Mouse (Mus musculus) left cerebral cortex, postnatal 10 days (tissue): Measurements from ENCODE around the gene Adssl1. TPM values are rescaled to one million over a fixed set of nuclear protein-coding genes. Genes with fewer than 3 reads are reported as not detected.

Experiments used
- DNase-seq, 2 experiments: peaks; one replicate each; pipeline ENCODE4 v3.0.0; 2021 to 2022; ENCODE audit warnings: low spot score in 2 of 2, mixed read lengths in 1 of 2; ENCODE audit errors: extremely low spot score in 1 of 2
- intact Hi-C: fragments of 180-260 bp; cut with DNase I; formaldehyde crosslinking; loops from one replicate; pipeline ENCODE4 v1.15.1; 2025
- total RNA-seq, 2 experiments: library from RNA; stranded (reverse); gene quantifications; 2 replicates each; pipeline ENCODE4 v1.2.3; 2021

Adssl1 gene
- total RNA-seq: 1 to 10 TPM; 2.8 to 3.9 TPM

DNA sequence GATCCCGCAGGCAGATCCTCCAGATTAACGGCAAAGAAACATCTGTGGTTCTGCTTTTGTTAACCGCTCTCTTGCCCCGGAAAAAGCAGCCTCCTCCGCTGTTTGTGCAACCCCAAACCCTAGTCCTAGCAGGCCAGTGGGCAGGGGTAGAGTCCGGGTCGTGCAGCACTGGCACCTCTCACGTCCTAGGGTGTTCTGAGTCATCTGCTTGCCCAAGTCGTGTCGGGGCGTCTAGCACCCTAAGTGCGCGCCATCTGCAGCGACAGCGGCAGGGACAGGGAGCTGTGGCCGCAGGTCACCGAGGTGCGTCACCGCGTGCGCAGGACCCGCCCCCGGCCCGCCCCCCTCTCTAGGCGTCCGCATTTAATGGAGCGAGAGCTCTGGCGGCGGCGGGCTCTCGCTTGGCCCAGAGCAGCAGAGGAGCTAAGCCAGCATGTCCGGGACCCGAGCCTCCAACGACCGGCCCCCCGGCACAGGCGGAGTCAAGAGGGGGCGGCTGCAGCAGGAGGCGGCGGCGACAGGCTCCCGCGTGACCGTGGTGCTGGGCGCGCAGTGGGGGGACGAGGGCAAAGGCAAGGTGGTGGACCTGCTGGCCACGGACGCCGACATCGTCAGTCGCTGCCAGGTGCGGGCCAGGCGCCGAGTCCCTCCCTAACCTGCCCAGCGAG is at the start of gene Adssl1:
Gene Adssl1 (plus strand): TSS at position 360 of the 668 bp plus-strand sequence.
- intact Hi-C loops: loop anchor here (5.0 kb wide), 1 partner anchor 68 kb away; no protein-coding TSS in a partner anchor
- DNase-seq: peak in 1 of 2 experiments; percentile 72

DNA sequence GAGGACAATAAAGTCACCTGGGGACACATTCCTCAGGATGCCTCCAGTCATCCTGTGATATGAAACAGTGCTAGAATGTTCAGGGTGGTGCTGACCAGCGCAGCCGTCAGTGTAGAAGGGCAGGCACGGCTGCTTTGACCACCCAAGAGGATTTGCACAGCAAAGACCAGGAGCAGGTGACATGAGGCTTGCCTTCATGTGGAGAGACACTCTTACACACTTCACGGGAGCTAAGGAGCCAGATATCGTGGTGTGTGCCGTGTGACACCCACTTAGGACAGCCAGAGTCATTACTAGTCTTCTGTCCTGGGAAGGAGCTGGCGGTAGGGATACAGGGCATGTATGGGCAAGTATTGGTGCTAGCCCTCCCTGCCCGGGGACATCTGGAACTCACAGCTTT is 49.7 kb upstream of the Adssl1 start:
- intact Hi-C loops: no loop called here

DNA sequence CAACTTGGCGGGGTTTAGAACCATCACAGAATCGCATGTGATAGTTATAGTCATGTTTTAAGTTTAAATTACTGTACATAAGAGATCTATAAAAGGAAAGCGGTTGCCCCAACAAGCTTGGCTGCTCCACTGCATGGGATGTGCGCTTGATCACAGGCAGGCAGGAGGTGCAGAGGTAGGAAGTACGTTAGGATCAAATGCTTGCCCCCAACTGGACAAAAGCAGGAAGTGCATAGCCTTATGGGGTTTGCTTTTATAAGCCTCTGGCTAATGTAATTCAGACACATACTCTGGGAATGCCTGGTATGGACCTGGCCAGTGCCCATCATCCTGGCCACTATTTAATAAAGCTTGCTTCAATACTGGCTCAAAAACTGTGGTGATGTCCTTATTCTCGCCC is 48.8 kb upstream of the Adssl1 start:
- no peak for DNase-seq
- intact Hi-C loops: no loop called here

More for the DNA sequence above, 49.7 kb upstream of the Adssl1 start:
- no peak for DNase-seq

DNA sequence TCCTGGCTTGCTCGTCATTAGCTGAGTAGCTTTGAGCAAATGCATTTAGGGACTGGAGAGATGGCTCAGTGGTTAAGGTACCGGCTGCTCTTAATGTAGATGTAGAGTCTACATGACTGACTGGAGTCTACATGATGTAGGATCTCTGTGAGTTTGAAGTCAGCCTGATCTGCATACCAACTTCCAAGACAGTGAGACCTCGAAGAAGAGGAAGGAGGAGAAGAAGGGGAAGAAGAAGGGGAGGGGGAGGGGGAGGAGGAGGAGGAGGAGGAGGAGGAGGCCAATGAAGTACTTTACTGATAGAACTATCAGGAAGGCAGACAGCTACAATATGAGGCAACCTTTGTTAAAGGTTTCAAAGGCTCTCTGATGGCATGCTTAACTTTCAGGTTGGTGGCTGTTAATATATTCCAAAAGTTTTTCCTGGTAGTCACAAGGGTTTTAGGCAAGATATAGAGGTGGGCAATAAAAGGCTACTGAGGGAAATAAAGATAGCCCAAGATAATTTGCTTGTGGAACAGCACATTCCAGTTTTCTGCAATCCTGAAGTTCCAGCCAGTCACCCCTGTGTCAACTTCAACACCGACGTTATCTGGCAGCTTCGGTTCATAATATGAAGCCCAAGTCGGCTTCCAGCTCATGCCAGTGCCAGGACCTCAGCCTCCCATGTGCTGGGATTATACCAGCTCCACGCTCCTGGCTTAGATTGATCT is 44.4 kb upstream of the Adssl1 start:
- DNase-seq: peak in 1 of 2 experiments; percentile 9
- intact Hi-C loops: no loop called here

DNA sequence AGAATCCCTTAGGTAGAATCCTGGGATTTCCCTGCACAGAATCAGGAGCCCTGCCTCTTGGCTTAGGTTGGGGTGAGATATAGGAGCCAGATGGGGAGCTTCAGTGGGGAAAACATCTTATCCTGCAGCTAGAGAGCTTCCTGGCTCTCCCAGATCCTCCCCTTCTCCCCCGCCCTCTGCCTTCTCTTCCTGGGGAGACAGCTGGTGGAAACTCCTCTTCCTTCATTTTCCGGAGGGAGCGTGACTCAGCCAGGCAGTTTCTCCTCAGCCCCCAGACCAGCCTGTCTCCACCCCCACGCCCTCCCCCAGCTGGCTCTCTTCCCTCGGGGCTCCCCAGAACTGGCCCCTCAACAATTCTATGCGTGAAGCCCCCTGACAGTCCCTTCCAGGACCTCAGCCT is 43.5 kb upstream of the Adssl1 start:
- DNase-seq: peak in 1 of 2 experiments; percentile 69
- intact Hi-C loops: no loop called here

DNA sequence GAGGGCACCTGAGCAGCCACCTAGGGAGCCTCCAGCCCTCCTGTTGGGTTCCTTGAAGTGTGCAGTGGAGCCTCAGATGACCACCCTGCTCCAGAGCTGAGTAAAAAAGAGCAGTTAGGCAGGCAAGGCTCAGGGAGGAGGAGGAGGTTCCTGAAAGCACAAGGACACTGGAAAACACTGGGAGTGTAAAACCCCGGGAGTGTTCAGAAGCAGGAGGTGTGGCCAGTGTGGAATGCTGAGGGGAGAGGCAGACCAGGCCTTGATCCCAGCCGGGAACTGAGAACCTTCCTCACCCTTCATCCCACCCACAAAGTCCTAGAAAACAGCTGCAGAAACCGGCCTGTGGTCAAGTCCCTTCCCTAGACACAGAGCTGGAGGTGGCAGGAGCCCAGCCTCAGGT is 43.1 kb upstream of the Adssl1 start:
- intact Hi-C loops: no loop called here
- DNase-seq: peak in 1 of 2 experiments; percentile 39

DNA sequence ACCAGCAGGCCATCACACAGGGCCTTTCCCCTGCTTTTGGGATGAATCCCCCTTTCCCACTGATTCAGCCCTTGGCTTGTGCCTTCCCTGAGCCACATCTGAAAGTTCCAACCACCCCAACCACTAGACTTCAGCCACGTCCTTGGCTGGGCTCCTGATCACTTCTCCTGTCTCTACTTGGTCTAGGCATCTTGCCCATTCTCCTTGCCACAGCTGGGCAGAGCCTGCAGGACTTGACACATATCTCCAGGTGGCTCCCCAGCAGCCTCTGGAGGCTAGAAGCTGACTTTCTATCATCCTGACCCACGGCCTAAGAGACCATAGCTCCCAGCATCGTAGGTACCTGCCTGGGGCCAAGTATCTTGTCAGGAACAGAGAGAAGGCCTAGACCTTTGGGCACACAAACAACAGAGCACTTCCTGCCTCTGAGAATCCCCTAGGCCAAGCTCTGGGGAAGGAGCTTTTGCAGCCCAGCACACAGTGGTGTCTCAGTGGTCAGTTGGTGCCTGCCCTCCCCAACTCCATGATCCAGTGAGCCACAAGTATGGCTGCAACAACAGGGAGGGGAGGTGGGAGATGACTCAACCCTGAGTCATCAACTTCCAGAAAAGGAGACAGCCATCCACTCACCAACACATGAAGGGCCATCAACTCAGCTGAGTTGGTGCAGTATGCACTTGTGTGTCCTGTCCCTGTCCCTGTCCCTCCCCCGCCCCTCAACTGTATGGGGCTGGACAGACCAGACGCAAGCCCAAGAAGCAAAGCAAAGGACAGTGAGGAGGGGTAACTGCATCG is 41.4 kb upstream of the Adssl1 start:
- DNase-seq: peak in 1 of 2 experiments; percentile 19

DNA sequence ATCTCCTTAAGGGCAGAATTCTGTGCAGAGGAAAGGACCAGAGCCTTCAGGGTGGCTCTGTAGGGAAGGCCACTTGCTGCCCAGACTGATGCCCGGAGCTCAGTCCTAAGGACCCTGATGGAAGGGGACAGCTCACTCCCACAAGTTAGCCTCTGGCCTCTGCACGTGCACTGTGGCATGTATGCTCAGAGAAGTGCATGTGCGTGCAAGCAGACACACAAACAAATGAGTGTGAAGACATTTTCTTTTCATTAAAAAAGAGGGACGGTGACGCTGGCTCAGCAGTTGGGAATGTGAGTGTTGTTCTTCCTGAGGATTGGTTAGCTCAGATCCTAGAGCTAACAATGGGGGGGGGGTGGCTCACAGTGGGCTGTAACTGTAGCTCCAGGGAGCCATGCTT is 40.4 kb upstream of the Adssl1 start:
- intact Hi-C loops: no loop called here
- peak in 1 of 2 experiments; percentile 8 for DNase-seq

More for the DNA sequence above, 41.4 kb upstream of the Adssl1 start:
- intact Hi-C loops: no loop called here

DNA sequence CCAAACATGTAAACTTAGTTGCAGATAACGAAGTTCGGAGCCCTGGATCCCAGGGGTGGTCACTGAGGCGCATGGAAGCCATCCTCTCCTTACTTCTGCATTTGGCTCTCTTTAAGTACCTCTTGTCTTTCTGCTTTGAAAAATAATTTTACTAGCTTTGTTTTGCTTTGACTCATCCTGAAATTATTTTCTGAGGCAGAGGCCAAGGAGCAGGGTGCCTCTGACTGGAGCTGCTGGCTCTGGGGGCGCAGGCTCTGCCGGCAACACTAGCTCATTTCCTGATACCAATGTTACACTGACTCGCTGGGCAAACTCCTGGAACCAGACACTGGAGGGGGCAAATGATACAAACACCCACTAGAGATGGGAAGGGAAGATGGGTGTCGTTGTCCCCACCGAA is 39.9 kb upstream of the Adssl1 start:
- intact Hi-C loops: no loop called here
- no peak for DNase-seq

DNA sequence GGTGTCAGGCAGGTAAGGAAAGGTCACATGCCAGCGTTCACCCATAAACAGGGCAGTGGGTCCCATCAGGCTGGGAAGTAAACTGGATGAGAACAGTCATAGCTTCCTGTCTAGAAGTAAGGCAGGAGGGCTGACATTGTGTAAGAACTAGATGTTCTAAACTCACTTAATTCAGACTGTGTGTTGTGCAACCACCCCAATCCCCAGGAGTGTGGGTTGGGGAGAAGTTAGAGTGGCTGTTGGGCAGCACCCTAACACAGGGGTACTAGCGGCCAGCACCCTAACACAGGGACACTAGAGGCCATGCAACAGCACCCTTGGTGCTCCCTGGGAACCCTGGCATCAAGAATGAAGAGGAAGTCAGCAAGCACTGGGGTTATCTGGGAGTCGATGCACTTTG is 38.7 kb upstream of the Adssl1 start:
- intact Hi-C loops: no loop called here
- DNase-seq: peak in 1 of 2 experiments; percentile 15

DNA sequence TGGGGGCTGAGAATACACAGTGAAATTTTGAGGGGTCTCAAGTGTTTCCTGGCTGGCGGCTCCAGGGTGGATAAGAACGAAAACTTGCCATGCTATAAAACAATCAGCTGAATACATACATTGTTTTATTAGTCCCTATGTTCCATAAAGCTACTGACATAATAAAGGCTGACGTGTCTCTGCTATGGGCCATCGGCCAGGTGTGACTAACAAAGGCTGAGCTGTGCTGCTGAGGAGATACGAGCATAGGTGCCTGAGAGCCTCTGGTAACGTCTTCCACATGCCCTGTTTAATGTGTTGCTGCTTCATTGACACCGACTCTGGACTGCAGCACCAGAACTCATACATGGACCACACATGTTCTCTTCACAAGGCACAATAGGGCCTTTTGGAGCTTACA is 34.9 kb upstream of the Adssl1 start:
- no peak for DNase-seq
- intact Hi-C loops: no loop called here

DNA sequence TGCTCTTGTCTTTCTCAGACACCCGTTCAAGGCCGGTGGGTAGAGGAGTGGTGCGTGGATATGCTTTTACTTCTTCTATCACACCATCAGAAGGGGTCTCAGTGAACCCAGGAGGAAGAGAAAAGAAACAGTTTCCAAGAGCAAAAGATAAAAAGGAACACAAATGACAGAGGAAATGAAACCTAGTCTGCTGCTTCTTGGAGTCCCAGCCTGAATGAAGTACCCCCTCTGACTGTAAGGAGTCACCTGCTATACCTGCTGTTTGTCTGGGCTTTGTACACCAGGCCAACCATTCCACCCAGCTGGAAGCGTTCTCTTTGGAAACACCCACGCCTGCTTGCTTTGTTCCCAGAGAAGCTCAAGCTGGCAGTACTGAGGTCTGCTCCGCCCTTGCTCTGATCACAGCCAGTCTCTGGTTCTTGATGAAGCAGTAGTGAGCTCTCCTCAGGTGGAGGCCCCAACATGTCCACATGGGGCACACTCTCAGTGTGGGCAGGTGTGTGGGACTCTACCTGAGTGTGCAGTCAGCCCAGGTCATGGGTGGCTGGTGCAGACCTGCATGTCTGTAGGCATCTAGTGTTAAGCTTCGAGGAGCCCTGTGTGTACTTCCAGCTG is 33.8 kb upstream of the Adssl1 start:
- DNase-seq: peak in 1 of 2 experiments; percentile 54
- intact Hi-C loops: no loop called here

DNA sequence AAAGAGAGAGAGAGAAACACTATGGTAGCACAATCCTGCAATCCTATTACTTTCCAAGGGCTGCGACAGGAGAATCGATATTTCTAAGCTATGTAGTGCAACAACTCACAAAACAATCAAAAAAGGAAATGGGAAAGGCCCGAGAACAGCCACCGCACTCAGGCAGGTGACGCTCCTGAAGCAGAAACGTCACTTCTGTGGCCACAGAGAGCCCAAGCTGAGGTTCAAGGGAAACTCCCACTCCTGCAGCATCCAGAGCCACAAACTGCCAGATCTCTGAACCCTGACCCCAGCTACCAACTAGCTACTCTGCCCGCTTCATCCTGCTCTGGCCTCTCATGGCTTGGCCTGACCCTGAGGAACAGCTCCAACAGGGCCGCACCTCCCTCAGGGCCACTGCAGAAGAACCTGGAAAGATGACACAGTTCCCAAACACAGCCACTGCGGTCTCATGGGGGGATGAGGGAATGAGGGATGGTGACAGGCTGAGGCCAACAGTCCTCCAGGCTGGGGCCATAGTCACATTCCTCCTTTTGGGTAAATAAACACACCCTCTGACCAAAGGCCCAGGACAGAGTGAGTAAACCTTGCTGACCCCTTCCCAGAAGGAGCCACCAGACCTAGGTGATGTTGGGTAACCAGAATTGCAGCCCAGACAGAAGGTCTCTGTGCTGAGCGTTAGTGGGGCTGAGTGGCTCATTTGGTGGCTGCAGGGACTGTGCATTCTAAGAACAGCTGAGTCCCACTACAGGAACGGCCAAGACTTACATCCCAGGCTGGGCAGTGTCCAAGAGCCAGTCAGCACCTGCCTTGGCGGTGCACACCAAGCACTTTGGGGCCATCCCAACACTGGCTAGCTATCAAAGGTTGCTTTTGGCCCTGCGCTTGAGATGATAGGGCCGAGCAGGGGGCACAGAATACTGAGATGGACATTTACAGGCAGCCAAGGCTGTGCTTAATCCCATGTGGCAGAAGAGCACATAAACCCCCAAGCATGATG is 32.4 kb upstream of the Adssl1 start:
- intact Hi-C loops: no loop called here
- DNase-seq: peak in 1 of 2 experiments; percentile 41

DNA sequence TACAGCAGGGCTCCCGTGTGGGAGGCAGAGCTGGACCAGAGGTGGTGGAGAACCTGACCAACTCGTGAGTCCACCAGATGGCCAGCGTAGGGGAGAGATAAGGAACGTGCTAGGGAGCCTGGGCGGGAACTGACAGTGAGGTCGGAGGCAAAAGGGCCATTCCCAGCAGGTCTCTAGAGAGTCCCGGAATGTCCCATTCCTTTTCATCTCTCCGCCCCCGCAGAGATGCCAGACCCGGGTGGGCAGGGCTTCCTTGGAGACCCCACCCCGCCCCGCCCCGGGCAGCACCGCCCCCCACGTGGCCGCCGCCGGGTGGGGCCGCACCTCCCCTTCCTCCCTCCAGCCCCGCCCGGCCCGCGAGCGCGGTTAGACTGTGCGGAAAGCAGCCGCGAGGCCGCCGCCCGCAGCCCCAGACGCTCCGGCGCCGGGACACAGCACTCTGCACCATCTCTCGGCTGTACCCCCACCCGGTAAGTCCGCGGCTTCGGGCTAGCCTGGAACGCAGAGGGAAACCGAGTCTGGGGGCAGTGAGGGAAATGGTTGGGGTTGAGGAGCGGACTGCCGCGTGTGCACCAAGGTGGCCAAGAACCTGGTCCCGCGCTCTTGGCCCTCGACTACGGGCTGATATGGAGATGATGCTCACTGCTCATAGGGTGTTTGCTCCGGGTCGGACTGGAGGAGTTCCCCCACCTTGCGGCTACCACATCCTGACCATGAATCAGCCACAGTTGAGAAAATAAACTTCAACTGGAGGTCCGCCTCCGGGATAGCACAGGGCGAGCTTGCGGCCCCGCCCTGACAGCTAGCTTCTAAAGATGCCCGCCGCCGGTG is 31.2 kb upstream of the Adssl1 start, which contains the start of gene Inf2:
Gene Inf2 (plus strand): TSS at position 359 of the 831 bp plus-strand sequence.
- intact Hi-C loops: no loop called here
- peak; percentile 64 to 91 for DNase-seq

DNA sequence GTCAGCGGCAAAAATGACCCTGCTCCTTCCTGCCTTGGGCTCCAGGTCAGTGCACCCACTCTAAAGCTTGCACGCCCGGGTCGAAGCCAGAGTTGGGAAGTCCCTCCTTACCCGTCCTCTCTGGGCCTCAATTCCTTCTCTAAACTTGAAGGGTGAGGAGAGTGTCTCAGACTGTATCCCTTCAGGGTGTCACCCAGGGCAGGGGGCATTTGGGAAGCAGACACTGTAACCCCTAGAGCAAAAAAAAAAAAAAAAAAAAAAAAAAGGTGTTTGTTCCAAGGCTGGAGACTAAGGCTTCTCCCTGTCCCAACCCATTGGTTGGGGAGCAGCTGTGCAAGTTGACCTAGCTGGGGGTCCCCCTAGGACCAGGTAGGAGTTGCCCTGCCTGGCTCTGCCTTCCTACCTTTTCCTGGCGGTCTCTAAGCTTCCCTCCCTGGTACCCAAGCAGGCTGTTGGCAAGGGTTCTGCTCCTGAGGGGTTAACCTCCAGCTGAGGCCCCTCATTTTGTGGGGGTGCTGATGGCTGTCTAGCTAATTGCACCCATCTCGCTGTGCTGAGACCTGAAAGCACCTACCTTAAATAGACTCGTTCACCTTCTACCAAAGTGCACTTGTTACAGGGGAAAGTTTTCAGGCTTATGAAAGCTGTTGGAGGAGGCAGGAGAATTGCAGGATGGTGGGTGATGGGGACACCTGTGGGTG is 30.2 kb upstream of the Adssl1 start:
- intact Hi-C loops: no loop called here
- DNase-seq: no peak

DNA sequence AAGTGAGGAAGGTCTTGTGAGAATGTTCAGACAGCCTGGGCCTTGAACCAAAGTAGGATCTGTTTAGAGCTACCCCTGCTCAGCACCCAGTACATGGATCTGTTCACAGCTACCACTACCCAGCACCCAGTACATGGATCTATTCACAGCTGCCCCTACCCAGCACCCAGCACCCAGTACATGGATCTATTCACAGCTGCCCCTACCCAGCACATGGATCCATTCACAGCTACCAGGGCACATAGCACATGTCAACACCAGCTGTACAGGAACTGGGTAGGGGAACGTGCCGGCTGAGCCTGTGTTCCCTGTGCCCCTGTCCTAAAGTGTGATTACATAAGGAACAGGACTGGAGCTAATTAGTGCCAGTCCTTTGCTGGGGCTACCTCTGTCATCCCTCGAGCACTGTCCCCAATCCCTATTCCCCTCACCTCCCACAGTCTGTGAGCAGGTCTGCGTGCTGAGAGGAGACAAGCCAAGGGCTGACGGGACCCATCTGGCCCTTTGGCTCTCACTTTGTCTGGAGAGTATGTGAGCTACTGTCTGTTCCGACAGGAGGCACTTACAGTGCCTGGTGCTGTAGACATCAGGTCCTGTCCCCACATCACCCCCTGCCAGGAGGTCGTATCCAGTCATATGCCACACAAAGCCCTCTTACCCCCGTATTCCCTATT is 29.1 kb upstream of the Adssl1 start:
- intact Hi-C loops: no loop called here
- peak in 1 of 2 experiments; percentile 21 for DNase-seq
